Mouse (Mus musculus) kidney, postnatal 10 days (tissue): ENCODE measurements around the gene Ckap5.
"Not testable (repeated sequence)": the region's sequence is repeated elsewhere in the genome, so short reads cannot be mapped to it uniquely, and the experiment has no call there.

Experiments
- DNase-seq: peaks from one replicate; pipeline ENCODE4 v3.0.0; 2021; ENCODE audit warnings: mixed read lengths

The Ckap5 gene

GRCm38 (mm10) chr2:91526294-91527146, at the start of gene Ckap5:
Ckap5 (plus strand) TSS chr2:91526762.
- peak; percentile 95 for DNase-seq

DNA sequence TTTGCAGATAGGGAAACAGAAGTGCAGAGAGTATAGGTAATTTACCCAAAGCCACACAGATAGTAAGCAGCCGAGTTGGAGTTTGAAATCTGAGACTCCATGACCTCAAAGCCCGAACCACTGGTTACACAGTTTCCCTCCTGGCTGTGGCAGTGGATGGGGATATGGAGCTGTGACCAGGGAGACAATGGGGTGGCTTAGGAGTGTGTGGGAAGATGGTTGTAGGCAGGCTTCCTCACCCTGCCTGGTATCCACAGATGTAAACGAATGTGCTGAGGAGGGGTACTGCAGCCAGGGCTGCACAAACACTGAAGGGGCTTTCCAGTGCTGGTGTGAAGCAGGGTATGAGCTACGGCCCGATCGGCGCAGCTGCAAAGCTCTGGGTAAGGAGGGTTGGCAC, 49.7 kb upstream of the Ckap5 start:
- DNase-seq = no peak

DNA sequence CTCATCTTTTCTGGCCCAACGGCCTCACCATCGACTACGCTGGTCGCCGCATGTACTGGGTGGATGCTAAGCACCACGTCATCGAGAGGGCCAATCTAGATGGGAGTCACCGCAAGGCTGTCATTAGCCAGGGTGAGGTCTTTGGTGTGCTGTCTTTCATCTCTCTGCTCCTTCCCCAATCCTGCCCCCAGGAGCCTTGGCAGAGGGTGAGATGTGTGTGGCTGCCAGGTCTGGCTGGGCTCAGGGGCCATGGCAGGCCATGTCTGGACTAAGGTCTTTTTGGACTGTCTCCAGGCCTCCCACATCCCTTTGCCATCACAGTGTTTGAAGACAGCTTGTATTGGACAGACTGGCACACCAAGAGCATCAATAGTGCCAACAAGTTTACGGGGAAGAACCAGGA, 46.2 kb upstream of the Ckap5 start:
- DNase-seq = no peak

DNA sequence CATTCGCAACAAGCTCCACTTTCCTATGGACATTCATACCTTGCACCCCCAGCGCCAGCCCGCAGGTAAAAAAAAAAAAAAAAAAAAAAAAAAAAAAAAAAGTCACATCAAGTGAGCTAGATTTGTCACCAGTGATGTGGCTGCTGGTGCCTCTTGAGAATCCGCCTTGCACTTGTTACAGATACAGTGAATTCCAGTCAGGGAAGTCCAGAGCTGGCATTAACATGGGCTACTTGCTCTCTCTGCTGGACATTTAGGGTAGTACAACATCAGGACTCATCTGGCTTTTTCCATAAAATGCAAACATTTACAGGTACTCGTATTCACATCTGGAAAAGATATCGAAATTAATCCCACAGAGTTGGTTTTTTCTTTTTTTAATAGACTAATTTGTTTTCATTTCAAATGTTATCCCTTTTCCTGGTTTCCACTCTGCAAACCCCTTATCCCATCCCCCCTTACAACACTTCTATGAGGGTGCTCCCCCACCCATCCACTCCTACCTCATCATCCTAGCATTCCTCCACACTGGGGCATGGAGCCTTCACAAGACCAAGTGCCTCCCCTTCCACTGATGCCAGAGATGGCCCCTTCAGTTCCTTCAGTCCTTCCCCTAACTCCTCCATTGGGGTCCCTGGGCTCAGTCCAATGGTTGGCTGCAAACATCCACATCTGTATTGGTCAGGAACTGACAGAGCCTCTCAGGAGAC, 45.6 kb upstream of the Ckap5 start:
- peak; percentile 68 for DNase-seq

GRCm38 (mm10) chr2:91484698-91485097, 41.9 kb upstream of the Ckap5 start:
- peak; percentile 18 for DNase-seq

- no peak for DNase-seq
Observed at GRCm38 (mm10) chr2:91485256-91485655, 41.3 kb upstream of the Ckap5 start.

- peak; percentile 62 for DNase-seq
Observed at GRCm38 (mm10) chr2:91487295-91487694, 39.3 kb upstream of the Ckap5 start.

GRCm38 (mm10) chr2:91492071-91492635, 34.4 kb upstream of the Ckap5 start:
- DNase-seq = no peak

DNA sequence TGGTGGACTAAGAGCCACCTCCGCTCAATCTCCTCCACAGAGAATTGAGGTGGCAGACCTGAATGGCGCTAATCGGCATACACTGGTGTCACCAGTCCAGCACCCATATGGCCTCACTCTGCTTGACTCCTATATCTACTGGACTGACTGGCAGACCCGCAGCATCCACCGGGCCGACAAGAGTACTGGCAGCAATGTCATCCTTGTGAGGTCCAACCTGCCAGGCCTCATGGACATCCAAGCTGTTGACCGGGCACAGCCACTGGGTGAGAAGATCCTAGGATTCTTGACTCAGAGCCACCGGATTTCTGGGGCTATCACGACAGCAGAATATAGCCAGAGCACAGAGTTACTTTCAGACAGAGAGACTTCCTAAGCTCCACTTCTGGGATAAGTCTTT, 32.6 kb upstream of the Ckap5 start:
- no peak for DNase-seq

- no peak for DNase-seq
Observed at GRCm38 (mm10) chr2:91498093-91498719, 28.4 kb upstream of the Ckap5 start.

DNA sequence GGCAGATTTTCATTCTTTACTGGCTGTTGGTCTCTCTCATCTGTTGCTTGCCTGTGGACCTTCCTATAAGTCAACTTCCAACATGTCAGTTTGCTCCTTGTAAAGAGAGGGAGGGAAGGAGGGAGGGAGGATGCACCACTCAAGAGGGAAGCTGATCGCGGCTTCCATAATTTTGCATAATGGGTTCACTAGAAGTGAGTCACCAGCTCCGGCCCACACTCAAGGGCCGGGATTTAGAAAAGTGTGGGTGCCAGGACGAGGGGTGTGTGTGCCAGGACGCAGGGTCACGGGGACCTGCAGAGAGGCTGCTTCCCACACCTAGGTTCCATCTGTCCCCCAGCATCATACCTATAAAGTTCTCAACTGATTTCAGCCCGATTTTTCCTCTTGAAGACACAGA, 18.5 kb upstream of the Ckap5 start:
- DNase-seq = no peak

GRCm38 (mm10) chr2:91517186-91517585, 9.4 kb upstream of the Ckap5 start:
- DNase-seq = peak; percentile 24

DNA sequence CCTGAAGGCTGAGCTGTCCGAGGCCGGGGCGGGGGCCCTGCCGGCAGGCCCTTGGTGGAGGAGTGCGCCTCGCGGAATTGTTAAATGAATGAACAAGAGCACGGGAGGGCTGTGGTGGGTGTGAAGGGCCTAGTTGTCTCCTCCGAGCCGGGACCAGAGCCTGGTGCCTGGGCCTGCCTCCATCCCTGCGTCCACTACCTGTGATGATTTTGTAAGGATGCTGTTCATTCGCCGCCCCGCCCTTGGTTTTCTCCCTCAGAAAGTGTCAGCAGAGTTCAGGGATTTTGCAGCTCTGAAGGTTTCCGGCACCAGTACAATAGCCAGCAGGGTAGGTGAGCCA, 555 bp downstream of the Ckap5 start:
- no peak for DNase-seq

- DNase-seq = peak; percentile 93
Observed at GRCm38 (mm10) chr2:91537588-91538205, 11.1 kb downstream of the Ckap5 start.

- DNase-seq = no peak
Observed at GRCm38 (mm10) chr2:91568125-91568524, 41.6 kb downstream of the Ckap5 start.

DNA sequence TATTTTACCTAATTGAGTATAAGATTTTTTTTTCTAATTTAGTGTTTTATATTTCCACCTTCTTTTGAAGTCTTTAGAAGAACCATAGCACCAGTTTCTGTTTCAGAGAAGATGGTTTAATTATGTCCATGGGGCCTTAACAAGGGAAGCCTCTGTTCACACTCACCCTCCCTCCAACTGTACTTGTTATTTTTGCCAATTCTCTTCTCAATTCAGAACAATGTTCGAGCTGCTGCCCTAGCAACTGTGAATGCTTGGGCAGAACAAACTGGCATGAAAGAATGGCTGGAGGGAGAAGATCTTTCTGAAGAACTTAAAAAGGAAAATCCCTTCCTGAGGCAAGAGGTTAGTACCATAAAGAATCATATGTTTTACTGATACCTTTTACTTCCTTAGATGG, 54.3 kb downstream of the Ckap5 start:
- DNase-seq = no peak

- DNase-seq = no peak
Observed at GRCm38 (mm10) chr2:91586242-91586641, 59.7 kb downstream of the Ckap5 start.

GRCm38 (mm10) chr2:91600475-91600874, 73.9 kb downstream of the Ckap5 start:
- DNase-seq = no peak

- DNase-seq = no peak
Observed at GRCm38 (mm10) chr2:91602389-91602788, 75.8 kb downstream of the Ckap5 start.

DNA sequence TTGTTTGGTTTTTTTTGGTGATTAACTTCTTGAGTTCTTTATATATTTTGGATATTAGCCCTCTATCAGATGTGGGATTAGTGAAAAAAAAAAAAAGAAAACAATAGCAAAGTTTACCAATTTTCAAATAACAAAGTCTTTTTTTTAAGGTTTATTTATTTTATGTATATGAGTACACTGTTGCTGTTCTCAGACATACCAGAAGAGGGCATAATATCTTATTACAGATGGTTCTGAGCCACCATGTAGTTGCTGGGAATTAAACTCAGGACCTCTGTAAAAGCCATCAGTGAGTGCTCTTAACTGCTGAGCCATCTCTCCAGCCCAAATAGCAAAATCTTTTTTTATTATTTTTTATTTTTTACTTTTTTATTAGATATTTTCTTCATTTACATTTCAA, 82.8 kb downstream of the Ckap5 start:
- not testable (repeated sequence) for DNase-seq

DNA sequence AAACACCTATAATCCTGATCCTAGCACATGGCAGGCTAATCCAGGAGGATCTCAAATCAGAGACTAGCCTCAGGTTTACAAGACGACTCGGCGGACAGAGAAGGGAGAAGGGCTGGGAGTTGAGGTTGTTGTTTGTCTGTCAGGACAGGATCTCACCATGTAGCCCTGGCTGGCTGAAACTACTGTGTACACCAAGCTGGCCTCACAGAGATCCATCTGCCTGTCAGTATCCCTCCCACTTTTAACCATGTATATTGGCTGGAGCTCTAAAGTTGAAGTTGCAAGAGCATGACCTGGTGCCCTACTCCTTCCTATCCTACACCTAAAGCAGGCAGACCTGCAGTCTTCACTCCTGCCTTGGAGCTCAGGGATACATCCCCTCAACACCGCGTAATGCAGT, 95.8 kb downstream of the Ckap5 start:
- DNase-seq = no peak

GRCm38 (mm10) chr2:91623366-91623765, 96.8 kb downstream of the Ckap5 start:
- not testable (repeated sequence) for DNase-seq

- no peak for DNase-seq
Observed at GRCm38 (mm10) chr2:91627486-91627885, 100.9 kb downstream of the Ckap5 start.
